Mouse (Mus musculus): ENCODE measurements around the gene Ift140. TPM values are rescaled to one million over a fixed set of nuclear protein-coding genes. Genes with fewer than 3 reads are reported as not detected.

Ift140 gene
- polyA plus RNA-seq, 1 experiment from 2014 or later = 18.4 TPM

GRCm38 (mm10) chr17:25082081-25082847, 66.4 kb downstream of the Ift140 start:
- Histone ChIP-seq H3K36me3 (0 out of 2 replicates have a peak, but pooled peaks cover 5% of the 10 kb centered on the region), H3K27me3 (ENCODE audit: insufficient read depth, poor library complexity, severe bottlenecking) (no peaks in the 10 kb centered on the region), H3K4me3 (peak overlapping the region; percentile 2; the same call in 1 of the 2 replicates), H3K27ac (peak overlapping the region; percentile 85), H3K4me1 (peaks cover 58% of the 10 kb centered on the region), H3K9me3 (no peaks in the 10 kb centered on the region)
- WGBS = 45% methylated on average over 14 of the region's 14 CpGs
- DNase-seq (ENCODE audit: low spot score) = no peak

- 30% methylated on average over 3 of the region's 3 CpGs for WGBS
- Histone ChIP-seq H3K4me3 (0 out of 2 replicates have a peak overlapping the region, but pooled peaks have one; percentile 12), H3K9me3 (no peaks in the 10 kb centered on the region), H3K36me3 (0 out of 2 replicates have a peak, but pooled peaks cover under 1% of the 10 kb centered on the region), H3K4me1 (peaks cover 61% of the 10 kb centered on the region), H3K27me3 (ENCODE audit: insufficient read depth, poor library complexity, severe bottlenecking) (no peaks in the 10 kb centered on the region), H3K27ac (peak overlapping the region; percentile 85)
- DNase-seq (ENCODE audit: low spot score) = no peak
Measured at GRCm38 (mm10) chr17:25082887-25083286, 67.0 kb downstream of the Ift140 start.

- H3K27ac ChIP-seq = peak within 1 kb of the TSS; percentile 85
- WGBS = 17% methylated on average over 7 of the region's 7 CpGs
- peak; percentile 93 for DNase-seq (ENCODE audit: low spot score)
- H3K9me3 ChIP-seq = no peaks in the 10 kb centered on the region
- no peaks in the 10 kb centered on the region for H3K36me3 ChIP-seq
- H3K27me3 ChIP-seq (ENCODE audit: insufficient read depth, poor library complexity, severe bottlenecking) = no peaks in the 10 kb centered on the region
- peaks cover 62% of the 10 kb centered on the region for H3K4me1 ChIP-seq
- H3K4me3 ChIP-seq = peak within 1 kb of the TSS; percentile 12
Measured at GRCm38 (mm10) chr17:25083444-25083931, 67.6 kb downstream of the Ift140 start, which contains the start of gene Tmem204. TSS of gene Tmem204 (minus strand) at chr17:25083591.

- Histone ChIP-seq H3K9me3 (no peaks in the 10 kb centered on the region), H3K27me3 (ENCODE audit: insufficient read depth, poor library complexity, severe bottlenecking) (no peaks in the 10 kb centered on the region), H3K36me3 (peaks cover 3% of the 10 kb centered on the region; the same call in 1 of the 2 replicates), H3K4me3 (no peak overlapping the region), H3K4me1 (peaks cover 66% of the 10 kb centered on the region), H3K27ac (peak overlapping the region; percentile 85; the same call in 1 of the 2 replicates)
- WGBS = 77% methylated on average over 13 of the region's 13 CpGs
- no peak for DNase-seq (ENCODE audit: low spot score)
Measured at GRCm38 (mm10) chr17:25084835-25085385, 69.0 kb downstream of the Ift140 start.

GRCm38 (mm10) chr17:25086724-25087123, 70.8 kb downstream of the Ift140 start:
- Histone ChIP-seq H3K27ac (peak overlapping the region; percentile 65; the same call in 1 of the 2 replicates), H3K36me3 (peaks cover 8% of the 10 kb centered on the region; the same call in 1 of the 2 replicates), H3K4me1 (peaks cover 59% of the 10 kb centered on the region), H3K4me3 (no peak overlapping the region), H3K27me3 (ENCODE audit: insufficient read depth, poor library complexity, severe bottlenecking) (no peaks in the 10 kb centered on the region), H3K9me3 (no peaks in the 10 kb centered on the region)
- no peak for DNase-seq (ENCODE audit: low spot score)
- WGBS = 91% methylated on average over 7 of the region's 7 CpGs

- Histone ChIP-seq H3K27me3 (ENCODE audit: insufficient read depth, poor library complexity, severe bottlenecking) (no peaks in the 10 kb centered on the region), H3K27ac (peak overlapping the region; percentile 65), H3K36me3 (peaks cover 23% of the 10 kb centered on the region), H3K4me3 (0 out of 2 replicates have a peak overlapping the region, but pooled peaks have one; percentile 12), H3K4me1 (peaks cover 35% of the 10 kb centered on the region), H3K9me3 (no peaks in the 10 kb centered on the region)
- 62% methylated on average over 10 of the region's 10 CpGs for WGBS
- DNase-seq (ENCODE audit: low spot score) = peak; percentile 88
Measured at GRCm38 (mm10) chr17:25089158-25089557, 73.3 kb downstream of the Ift140 start.

GRCm38 (mm10) chr17:25090450-25090849, 74.6 kb downstream of the Ift140 start:
- Histone ChIP-seq H3K4me1 (peaks cover 24% of the 10 kb centered on the region), H3K9me3 (no peaks in the 10 kb centered on the region), H3K27me3 (ENCODE audit: insufficient read depth, poor library complexity, severe bottlenecking) (no peaks in the 10 kb centered on the region), H3K27ac (0 out of 2 replicates have a peak overlapping the region, but pooled peaks have one; percentile 17), H3K36me3 (peaks cover 23% of the 10 kb centered on the region), H3K4me3 (no peak overlapping the region)
- 90% methylated on average over 10 of the region's 10 CpGs for WGBS
- no peak for DNase-seq (ENCODE audit: low spot score)

GRCm38 (mm10) chr17:25096221-25096620, 80.3 kb downstream of the Ift140 start:
- DNase-seq (ENCODE audit: low spot score) = no peak
- Histone ChIP-seq H3K4me3 (no peak overlapping the region), H3K4me1 (peaks cover 4% of the 10 kb centered on the region; the same call in 1 of the 2 replicates), H3K27ac (no peak overlapping the region), H3K36me3 (peaks cover 54% of the 10 kb centered on the region), H3K9me3 (no peaks in the 10 kb centered on the region), H3K27me3 (ENCODE audit: insufficient read depth, poor library complexity, severe bottlenecking) (no peaks in the 10 kb centered on the region)
- WGBS = 79% methylated on average over 2 of the region's 2 CpGs

GRCm38 (mm10) chr17:25100052-25100451, 84.2 kb downstream of the Ift140 start:
- Histone ChIP-seq H3K27ac (no peak overlapping the region), H3K36me3 (peaks cover 78% of the 10 kb centered on the region), H3K9me3 (no peaks in the 10 kb centered on the region), H3K4me3 (no peak overlapping the region), H3K27me3 (ENCODE audit: insufficient read depth, poor library complexity, severe bottlenecking) (no peaks in the 10 kb centered on the region), H3K4me1 (peaks cover 4% of the 10 kb centered on the region; the same call in 1 of the 2 replicates)
- DNase-seq (ENCODE audit: low spot score) = no peak
- 91% methylated on average over 6 of the region's 6 CpGs for WGBS

GRCm38 (mm10) chr17:25101338-25101737, 85.5 kb downstream of the Ift140 start:
- H3K36me3 ChIP-seq = peaks cover 90% of the 10 kb centered on the region
- H3K9me3 ChIP-seq = no peaks in the 10 kb centered on the region
- H3K27me3 ChIP-seq (ENCODE audit: insufficient read depth, poor library complexity, severe bottlenecking) = no peaks in the 10 kb centered on the region
- no peak overlapping the region for H3K4me3 ChIP-seq
- 92% methylated on average over 11 of the region's 11 CpGs for WGBS
- no peak for DNase-seq (ENCODE audit: low spot score)
- peaks cover 4% of the 10 kb centered on the region; the same call in 1 of the 2 replicates for H3K4me1 ChIP-seq
- no peak overlapping the region for H3K27ac ChIP-seq

GRCm38 (mm10) chr17:25107786-25108185, 91.9 kb downstream of the Ift140 start:
- DNase-seq (ENCODE audit: low spot score) = no peak
- Histone ChIP-seq H3K27me3 (ENCODE audit: insufficient read depth, poor library complexity, severe bottlenecking) (no peaks in the 10 kb centered on the region), H3K4me1 (0 out of 2 replicates have a peak, but pooled peaks cover under 1% of the 10 kb centered on the region), H3K9me3 (no peaks in the 10 kb centered on the region), H3K4me3 (no peak overlapping the region), H3K36me3 (peaks cover 94% of the 10 kb centered on the region), H3K27ac (no peak overlapping the region)
- WGBS = 97% methylated on average over 9 of the region's 16 CpGs

GRCm38 (mm10) chr17:25109578-25109977, 93.7 kb downstream of the Ift140 start:
- DNase-seq (ENCODE audit: low spot score) = no peak
- Histone ChIP-seq H3K4me3 (no peak overlapping the region), H3K9me3 (no peaks in the 10 kb centered on the region), H3K4me1 (peaks cover 5% of the 10 kb centered on the region; the same call in 1 of the 2 replicates), H3K27ac (no peak overlapping the region), H3K36me3 (peaks cover 89% of the 10 kb centered on the region), H3K27me3 (ENCODE audit: insufficient read depth, poor library complexity, severe bottlenecking) (no peaks in the 10 kb centered on the region)
- WGBS = 81% methylated on average over 2 of the region's 2 CpGs

- H3K4me1 ChIP-seq = peaks cover 12% of the 10 kb centered on the region
- H3K4me3 ChIP-seq = no peak overlapping the region
- no peaks in the 10 kb centered on the region for H3K27me3 ChIP-seq (ENCODE audit: insufficient read depth, poor library complexity, severe bottlenecking)
- WGBS = 94% methylated on average over 6 of the region's 6 CpGs
- H3K36me3 ChIP-seq = peaks cover 79% of the 10 kb centered on the region
- no peaks in the 10 kb centered on the region for H3K9me3 ChIP-seq
- no peak overlapping the region for H3K27ac ChIP-seq
- no peak for DNase-seq (ENCODE audit: low spot score)
Measured at GRCm38 (mm10) chr17:25110590-25110989, 94.7 kb downstream of the Ift140 start.

All from heart, embryonic 10.5 days (tissue).